Mouse (Mus musculus) small intestine, adult 2 months (tissue): ENCODE measurements around the gene Rnft2.

Source experiments
- CTCF ChIP-seq: fragments of 200-500 bp; IDR thresholded peaks from 2 replicates; pipeline ENCODE4 v1.5.1; 2012; ENCODE audit warnings: low read depth, mild to moderate bottlenecking, control low read depth, inconsistent platforms, low read length, moderate library complexity, mixed read lengths; ENCODE audit not compliant: insufficient replicate concordance, insufficient read length; ENCODE audit errors: extremely low read depth
- POLR2A ChIP-seq: fragments of 200-500 bp; IDR thresholded peaks from 2 replicates; pipeline ENCODE4 v1.6.1; 2012; ENCODE audit warnings: low read depth, mild to moderate bottlenecking, control low read depth, inconsistent platforms, low read length, moderate library complexity

DNA sequence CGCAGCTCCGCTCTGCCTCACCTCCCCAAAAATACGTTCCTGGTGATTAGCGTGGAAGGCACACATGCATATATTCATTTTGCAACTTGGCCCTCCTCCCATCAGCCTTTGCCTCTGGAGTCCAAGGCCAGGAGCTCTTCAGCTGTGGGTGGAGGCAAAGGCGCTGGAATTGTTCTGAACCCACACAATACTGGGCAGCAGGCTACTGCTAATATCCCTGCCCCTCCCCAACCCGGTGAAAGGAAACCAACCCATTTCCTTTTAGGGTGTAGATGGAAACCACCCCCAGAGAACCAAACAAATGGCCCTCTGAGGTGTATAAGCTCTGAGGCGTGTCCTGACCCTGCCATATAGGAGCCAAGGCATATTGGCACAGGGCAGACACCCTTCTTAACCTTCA is 28.5 kb upstream of the Rnft2 start:
- TF ChIP-seq POLR2A, result no peak
- TF ChIP-seq CTCF, result no peak
